Mouse (Mus musculus) spleen, postnatal 36 days (tissue): ENCODE measurements around the gene Olfr521.
"Not testable (repeated sequence)": the region's sequence is repeated elsewhere in the genome, so short reads cannot be mapped to it uniquely, and the experiment has no call there.

Experiments
- DNase-seq, 2 experiments: peaks; one replicate each; pipeline ENCODE4 v3.0.0; 2022; ENCODE audit warnings: low spot score in 2 of 2, mixed read lengths in 1 of 2

The Olfr521 gene

DNA sequence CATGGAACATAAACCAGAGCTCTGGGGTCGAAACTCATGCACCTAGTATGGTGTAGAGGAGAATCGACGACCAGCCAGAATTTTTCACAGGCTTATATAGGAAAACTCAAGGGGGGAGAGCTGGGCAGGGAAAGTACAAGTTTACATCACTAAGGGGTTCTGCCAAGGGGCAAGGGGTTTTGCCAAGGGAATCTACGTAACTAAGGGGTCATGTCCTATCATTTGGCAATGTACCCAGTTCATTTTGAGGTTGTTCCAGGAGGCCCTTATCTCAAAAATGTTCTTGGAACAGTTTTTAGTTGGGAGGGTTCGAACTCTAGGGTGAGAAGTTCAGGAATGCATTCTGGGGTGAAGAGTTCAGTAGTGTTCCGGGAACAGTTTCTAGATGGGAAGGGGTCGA is 43.7 kb downstream of the Olfr521 start:
- not testable (repeated sequence) for DNase-seq

DNA sequence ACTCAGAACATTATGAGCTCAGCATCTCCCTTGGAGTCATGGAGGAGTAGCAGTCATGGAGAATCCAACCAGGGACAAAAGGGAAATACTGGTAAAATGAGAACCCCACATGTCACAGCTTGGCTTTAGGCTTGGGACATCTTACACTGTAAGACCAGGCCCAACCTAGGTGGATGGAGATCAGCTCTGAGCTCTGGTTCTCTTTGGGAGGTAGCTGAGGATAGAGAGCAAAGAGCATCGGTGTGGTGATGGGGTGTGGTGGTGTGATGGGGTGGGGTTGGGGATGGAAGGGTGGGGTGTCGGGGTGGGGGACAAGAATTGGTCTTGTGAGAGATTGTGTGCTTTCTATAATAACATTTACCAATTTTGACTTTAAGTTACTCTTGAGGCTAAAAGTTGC is 47.5 kb downstream of the Olfr521 start:
- DNase-seq, result no peak

DNA sequence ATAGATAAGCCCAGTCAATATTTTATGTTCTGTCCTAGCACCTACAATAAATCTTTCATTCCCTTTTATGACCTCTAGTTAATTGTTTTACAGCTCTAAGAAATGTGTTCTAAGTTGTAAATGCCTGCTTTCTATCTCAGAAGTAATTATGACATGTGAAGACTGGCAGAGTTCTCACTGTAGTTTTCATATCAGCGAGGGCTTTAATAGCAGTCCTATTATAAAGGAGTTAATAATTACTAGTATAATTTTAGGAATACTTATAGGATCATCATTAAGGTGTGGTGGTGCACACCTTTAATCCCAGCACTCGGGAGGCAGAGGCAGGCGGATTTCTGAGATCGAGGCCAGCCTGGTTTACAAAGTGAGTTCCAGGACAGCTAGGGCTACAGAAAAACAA is 48.4 kb downstream of the Olfr521 start:
- no peak for DNase-seq

DNA sequence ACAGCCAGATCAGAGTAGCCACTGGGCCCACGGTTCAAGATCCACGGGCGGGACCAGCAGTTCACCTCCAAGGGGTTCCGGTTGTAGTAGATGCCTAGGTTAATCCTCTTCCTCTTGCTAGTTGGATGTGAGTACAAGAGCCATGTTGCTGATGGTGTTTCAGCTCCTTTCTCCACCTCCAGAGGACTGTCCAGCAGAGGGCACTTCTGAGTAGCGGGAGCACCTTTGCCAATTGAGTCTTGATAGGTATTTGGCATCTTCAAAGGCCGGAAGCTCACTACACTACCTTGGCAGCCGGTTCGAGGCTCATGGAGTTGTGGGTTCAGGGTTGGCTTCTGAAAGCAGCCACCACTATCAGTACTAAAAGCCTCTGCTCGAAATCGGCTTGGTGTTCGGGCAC is 50.1 kb downstream of the Olfr521 start:
- DNase-seq, result peak; percentile 20 to 47

DNA sequence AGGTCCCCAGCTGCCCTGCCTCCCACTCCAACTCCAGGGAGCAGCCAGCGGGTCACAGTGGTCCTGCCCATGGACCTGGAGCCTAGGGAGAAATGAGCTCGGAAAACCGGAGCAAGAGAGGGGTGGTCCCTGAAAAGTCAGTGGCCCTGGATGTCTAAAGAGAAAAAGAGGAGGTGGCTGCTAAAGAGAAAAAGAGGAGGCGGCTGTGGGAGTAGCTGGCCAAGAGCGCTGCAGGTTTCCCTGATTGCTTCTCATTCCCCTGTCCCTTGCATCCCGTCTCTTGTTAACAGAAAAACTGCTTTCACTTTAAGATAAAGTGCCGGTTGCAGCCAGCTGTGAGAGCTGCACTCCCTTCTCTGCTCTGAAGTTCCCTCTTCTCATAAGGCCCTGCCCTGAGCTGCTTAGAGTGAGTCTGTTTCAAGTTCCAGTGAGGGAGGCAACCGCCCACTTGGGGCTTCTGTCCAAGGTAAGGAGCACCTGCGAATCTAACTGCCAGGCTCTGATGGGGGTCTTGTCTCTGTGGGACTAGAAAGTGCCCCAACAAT is 54.9 kb downstream of the Olfr521 start:
- peak; percentile 30 to 37 for DNase-seq
